Mouse (Mus musculus) liver, embryonic 12.5 days (tissue): ENCODE data around the gene Arid3c. TPM values are rescaled to one million over a fixed set of nuclear protein-coding genes. Genes with fewer than 3 reads are reported as not detected.

Experiments
- ATAC-seq: fragments of 200-750 bp; cut with Nextera tagmentation; 2 replicates; pipeline ENCODE4 v1.8.0; 2017; ENCODE audit warnings: moderate number of reproducible peaks, mild to moderate bottlenecking, moderate library complexity
- H3K27ac ChIP-seq: fragments of 300-500 bp; sonication (generic); 2 replicates; pipeline ENCODE4 v1.5.1; 2016; ENCODE audit warnings: mild to moderate bottlenecking
- H3K27me3 ChIP-seq: fragments of 300-500 bp; sonication (generic); replicated peaks from 2 replicates; pipeline ENCODE4 v1.6.1; 2016; ENCODE audit warnings: mild to moderate bottlenecking, moderate library complexity
- H3K36me3 ChIP-seq: fragments of 300-500 bp; sonication (generic); 2 replicates; pipeline ENCODE4 v1.6.1; 2016; ENCODE audit warnings: mild to moderate bottlenecking, moderate library complexity
- H3K4me1 ChIP-seq: fragments of 300-500 bp; sonication (generic); 2 replicates; pipeline ENCODE4 v1.6.1; 2016
- H3K4me2 ChIP-seq: fragments of 300-500 bp; sonication (generic); 2 replicates; pipeline ENCODE4 v1.6.1; 2016; ENCODE audit warnings: mild to moderate bottlenecking, moderate library complexity
- H3K4me3 ChIP-seq: fragments of 300-500 bp; sonication (generic); 2 replicates; pipeline ENCODE4 v1.5.1; 2016; ENCODE audit warnings: mild to moderate bottlenecking, moderate library complexity
- H3K9ac ChIP-seq: fragments of 300-500 bp; sonication (generic); 2 replicates; pipeline ENCODE4 v1.6.1; 2016; ENCODE audit warnings: mild to moderate bottlenecking, moderate library complexity
- H3K9me3 ChIP-seq: fragments of 300-500 bp; sonication (generic); replicated peaks from 2 replicates; pipeline ENCODE4 v1.6.1; 2016; ENCODE audit warnings: mild to moderate bottlenecking, moderate library complexity
- WGBS: fragments of 180-500 bp; shearing (Covaris S2); methylation state at CpG from one replicate; pipeline ENCODE4 v1.1.7; 2016; ENCODE audit not compliant: insufficient replicate concordance; 5-methylcytosine and 5-hydroxymethylcytosine counted together
- polyA plus RNA-seq: library from polyadenylated mRNA; unstranded; fragments of >200 nt; fragmentation: Nextera tagmentation; extraction: Ambion mirVana; gene quantifications from 2 replicates; pipeline ENCODE4 v1.2.1, GENCODE M21; 2016

Gene Arid3c
- polyA plus RNA-seq, 1 experiment from 2014 or later: not detected

- Histone ChIP-seq H3K27me3 (no peaks in the 10 kb centered on the region), H3K36me3 (peaks cover 23% of the 10 kb centered on the region), H3K9ac (peak overlapping the region; percentile 47), H3K27ac (peak overlapping the region; percentile 78), H3K4me1 (peaks cover 45% of the 10 kb centered on the region), H3K9me3 (no peaks in the 10 kb centered on the region), H3K4me2 (peak overlapping the region; percentile 71), H3K4me3 (peak overlapping the region; percentile 46)
- WGBS: 2% methylated on average over 15 of the region's 15 CpGs
- peak; percentile 92 for ATAC-seq
These were observed 29.4 kb upstream of the Arid3c start for GRCm38 (mm10) chr4:41760288-41760721.

GRCm38 (mm10) chr4:41759656-41760287 lies 28.8 kb upstream of the Arid3c start:
- peaks cover 23% of the 10 kb centered on the region for H3K36me3 ChIP-seq
- H3K4me3 ChIP-seq: peak overlapping the region; percentile 46
- peaks cover 49% of the 10 kb centered on the region for H3K4me1 ChIP-seq
- H3K9ac ChIP-seq: peak overlapping the region; percentile 47
- H3K9me3 ChIP-seq: no peaks in the 10 kb centered on the region
- H3K4me2 ChIP-seq: peak overlapping the region; percentile 71
- peak; percentile 27 for ATAC-seq
- H3K27ac ChIP-seq: peak overlapping the region; percentile 78
- H3K27me3 ChIP-seq: no peaks in the 10 kb centered on the region
- WGBS: 30% methylated on average over 6 of the region's 6 CpGs

- Histone ChIP-seq H3K9ac (no peak overlapping the region), H3K9me3 (no peaks in the 10 kb centered on the region), H3K36me3 (peaks cover 23% of the 10 kb centered on the region), H3K4me1 (peaks cover 52% of the 10 kb centered on the region), H3K27ac (peak overlapping the region; percentile 78), H3K4me2 (no peak overlapping the region), H3K27me3 (no peaks in the 10 kb centered on the region), H3K4me3 (no peak overlapping the region)
- 75% methylated on average over 9 of the region's 9 CpGs for WGBS
- ATAC-seq: no peak
These were observed 28.3 kb upstream of the Arid3c start for GRCm38 (mm10) chr4:41759206-41759605.

- Histone ChIP-seq H3K27me3 (no peaks in the 10 kb centered on the region), H3K4me3 (no peak overlapping the region), H3K9ac (no peak overlapping the region), H3K9me3 (no peaks in the 10 kb centered on the region), H3K4me1 (peaks cover 52% of the 10 kb centered on the region), H3K4me2 (no peak overlapping the region), H3K27ac (peak overlapping the region; percentile 78; the same call in 1 of the 2 replicates), H3K36me3 (peaks cover 23% of the 10 kb centered on the region)
- ATAC-seq: no peak
- 77% methylated on average over 4 of the region's 4 CpGs for WGBS
These were observed 27.8 kb upstream of the Arid3c start for GRCm38 (mm10) chr4:41758701-41759100.

- no peaks in the 10 kb centered on the region for H3K9me3 ChIP-seq
- no peak overlapping the region for H3K27ac ChIP-seq
- H3K4me2 ChIP-seq: no peak overlapping the region
- no peak overlapping the region for H3K4me3 ChIP-seq
- 85% methylated on average over 11 of the region's 11 CpGs for WGBS
- H3K9ac ChIP-seq: no peak overlapping the region
- no peak for ATAC-seq
- H3K36me3 ChIP-seq: peaks cover 23% of the 10 kb centered on the region
- H3K4me1 ChIP-seq: peaks cover 52% of the 10 kb centered on the region
- no peaks in the 10 kb centered on the region for H3K27me3 ChIP-seq
These were observed 27.1 kb upstream of the Arid3c start for GRCm38 (mm10) chr4:41758021-41758420.

- WGBS: 84% methylated on average over 13 of the region's 13 CpGs
- peaks cover 46% of the 10 kb centered on the region for H3K4me1 ChIP-seq
These were observed 26.4 kb upstream of the Arid3c start for GRCm38 (mm10) chr4:41757321-41757720.

GRCm38 (mm10) chr4:41756440-41756839 lies 25.5 kb upstream of the Arid3c start:
- ATAC-seq: no peak
- 63% methylated on average over 8 of the region's 8 CpGs for WGBS
- H3K9ac ChIP-seq: peak overlapping the region; percentile 80
- H3K36me3 ChIP-seq: peaks cover 23% of the 10 kb centered on the region
- no peaks in the 10 kb centered on the region; the same call in 1 of the 2 replicates for H3K27me3 ChIP-seq
- peaks cover 37% of the 10 kb centered on the region for H3K4me1 ChIP-seq
- H3K4me3 ChIP-seq: peak overlapping the region; percentile 72
- H3K4me2 ChIP-seq: peak overlapping the region; percentile 90
- H3K27ac ChIP-seq: no peak overlapping the region
- H3K9me3 ChIP-seq: no peaks in the 10 kb centered on the region

More at GRCm38 (mm10) chr4:41757321-41757720, 26.4 kb upstream of the Arid3c start:
- no peak overlapping the region for H3K9ac ChIP-seq
- no peak for ATAC-seq
- H3K36me3 ChIP-seq: peaks cover 23% of the 10 kb centered on the region
- H3K27ac ChIP-seq: no peak overlapping the region
- no peak overlapping the region for H3K4me2 ChIP-seq
- H3K4me3 ChIP-seq: no peak overlapping the region
- H3K27me3 ChIP-seq: no peaks in the 10 kb centered on the region
- no peaks in the 10 kb centered on the region for H3K9me3 ChIP-seq

GRCm38 (mm10) chr4:41755338-41756305 lies 24.7 kb upstream of the Arid3c start, which contains the start of gene Sigmar1:
Gene Sigmar1, minus strand, starts transcription at chr4:41756157.
- Histone ChIP-seq H3K27ac (peak within 1 kb of the TSS; percentile 87), H3K4me3 (peak within 1 kb of the TSS; percentile 72), H3K4me1 (peaks cover 29% of the 10 kb centered on the region), H3K4me2 (peak within 1 kb of the TSS; percentile 90), H3K27me3 (no peaks in the 10 kb centered on the region; the same call in none of the 2 replicates), H3K9me3 (no peaks in the 10 kb centered on the region), H3K9ac (peak within 1 kb of the TSS; percentile 80), H3K36me3 (peaks cover 23% of the 10 kb centered on the region)
- ATAC-seq: peak; percentile 83
- WGBS: under 1% methylated on average over 57 of the region's 57 CpGs

GRCm38 (mm10) chr4:41754797-41755337 lies 23.9 kb upstream of the Arid3c start, which contains the start of gene Galt:
Gene Galt, plus strand, starts transcription at chr4:41755228.
- no peaks in the 10 kb centered on the region; the same call in none of the 2 replicates for H3K27me3 ChIP-seq
- H3K36me3 ChIP-seq: peaks cover 23% of the 10 kb centered on the region
- peak within 1 kb of the TSS; percentile 90 for H3K4me2 ChIP-seq
- H3K9ac ChIP-seq: peak within 1 kb of the TSS; percentile 80
- H3K4me1 ChIP-seq: peaks cover 22% of the 10 kb centered on the region
- H3K4me3 ChIP-seq: peak within 1 kb of the TSS; percentile 72
- peak within 1 kb of the TSS; percentile 87 for H3K27ac ChIP-seq
- H3K9me3 ChIP-seq: no peaks in the 10 kb centered on the region
- peak; percentile 73 for ATAC-seq
- 15% methylated on average over 14 of the region's 14 CpGs for WGBS

GRCm38 (mm10) chr4:41745021-41745420 lies 14.1 kb upstream of the Arid3c start:
- H3K36me3 ChIP-seq: no peaks in the 10 kb centered on the region
- no peak overlapping the region for H3K4me3 ChIP-seq
- 69% methylated on average over 1 of the region's 1 CpGs for WGBS
- H3K9ac ChIP-seq: no peak overlapping the region
- no peaks in the 10 kb centered on the region for H3K27me3 ChIP-seq
- H3K9me3 ChIP-seq: peaks cover 13% of the 10 kb centered on the region
- no peak overlapping the region for H3K27ac ChIP-seq
- peaks cover 17% of the 10 kb centered on the region for H3K4me1 ChIP-seq
- H3K4me2 ChIP-seq: no peak overlapping the region
- ATAC-seq: no peak

- H3K9me3 ChIP-seq: peaks cover 13% of the 10 kb centered on the region
- no peak overlapping the region for H3K4me2 ChIP-seq
- no peak overlapping the region for H3K27ac ChIP-seq
- 56% methylated on average over 2 of the region's 2 CpGs for WGBS
- no peak for ATAC-seq
- H3K9ac ChIP-seq: no peak overlapping the region
- no peaks in the 10 kb centered on the region for H3K27me3 ChIP-seq
- no peak overlapping the region for H3K4me3 ChIP-seq
- H3K4me1 ChIP-seq: peaks cover 26% of the 10 kb centered on the region
- peaks cover 7% of the 10 kb centered on the region for H3K36me3 ChIP-seq
These were observed 13.2 kb upstream of the Arid3c start for GRCm38 (mm10) chr4:41744131-41744530.
